Mouse (Mus musculus) layer of hippocampus, postnatal 10 days (tissue): ENCODE data around the gene Nppc. TPM values are rescaled to one million over a fixed set of nuclear protein-coding genes. Genes with fewer than 3 reads are reported as not detected.

Source experiments
- DNase-seq, 2 experiments: peaks; one replicate each; pipeline ENCODE4 v3.0.0; 2021; ENCODE audit warnings: low spot score in 2 of 2
- total RNA-seq, 2 experiments: library from RNA; stranded (reverse); gene quantifications; 2 replicates each; pipeline ENCODE4 v1.2.3; 2021

The Nppc gene
- total RNA-seq, 2 experiments from 2014 or later = 8.1 to 8.9 TPM

- no peak for DNase-seq
Measured at GRCm38 (mm10) chr1:86657071-86657470, 13.3 kb downstream of the Nppc start.

- no peak for DNase-seq
Measured at GRCm38 (mm10) chr1:86652675-86653074, 17.7 kb downstream of the Nppc start.

GRCm38 (mm10) chr1:86650272-86650671, 20.1 kb downstream of the Nppc start:
- peak; percentile 71 to 76 for DNase-seq

- no peak for DNase-seq
Measured at GRCm38 (mm10) chr1:86647517-86647916, 22.9 kb downstream of the Nppc start.

- no peak for DNase-seq
Measured at GRCm38 (mm10) chr1:86643101-86643809, 27.1 kb downstream of the Nppc start.

- no peak for DNase-seq
Measured at GRCm38 (mm10) chr1:86634751-86635359, 35.5 kb downstream of the Nppc start.

- DNase-seq = no peak
Measured at GRCm38 (mm10) chr1:86633840-86634750, 36.3 kb downstream of the Nppc start.

- no peak for DNase-seq
Measured at GRCm38 (mm10) chr1:86633434-86633833, 36.9 kb downstream of the Nppc start.

GRCm38 (mm10) chr1:86632732-86633380, 37.5 kb downstream of the Nppc start:
- no peak for DNase-seq

- DNase-seq = no peak
Measured at GRCm38 (mm10) chr1:86630527-86630926, 39.8 kb downstream of the Nppc start.

- DNase-seq = no peak
Measured at GRCm38 (mm10) chr1:86629936-86630335, 40.4 kb downstream of the Nppc start.

GRCm38 (mm10) chr1:86628270-86628669, 42.1 kb downstream of the Nppc start:
- no peak for DNase-seq

- DNase-seq = no peak
Measured at GRCm38 (mm10) chr1:86623001-86624000, 47.1 kb downstream of the Nppc start.

GRCm38 (mm10) chr1:86622296-86622695, 48.1 kb downstream of the Nppc start:
- no peak for DNase-seq

- peak; percentile 75 to 83 for DNase-seq
Measured at GRCm38 (mm10) chr1:86618454-86619125, 51.8 kb downstream of the Nppc start.
